Mouse (Mus musculus) testis, adult 2 months (tissue): ENCODE measurements around the gene 1500009C09Rik.

Experiments used
- CTCF ChIP-seq: fragments of 200-500 bp; IDR thresholded peaks from 2 replicates; pipeline ENCODE4 v1.5.1; 2012; ENCODE audit warnings: low read depth, mild to moderate bottlenecking, inconsistent platforms, low read length, moderate library complexity; ENCODE audit not compliant: control insufficient read depth, insufficient read depth, insufficient replicate concordance
- POLR2A ChIP-seq: fragments of 200-500 bp; IDR thresholded peaks from 2 replicates; pipeline ENCODE4 v1.6.1; 2012; ENCODE audit warnings: low read depth, mild to moderate bottlenecking, inconsistent platforms, low read length, moderate library complexity; ENCODE audit not compliant: control insufficient read depth

DNA sequence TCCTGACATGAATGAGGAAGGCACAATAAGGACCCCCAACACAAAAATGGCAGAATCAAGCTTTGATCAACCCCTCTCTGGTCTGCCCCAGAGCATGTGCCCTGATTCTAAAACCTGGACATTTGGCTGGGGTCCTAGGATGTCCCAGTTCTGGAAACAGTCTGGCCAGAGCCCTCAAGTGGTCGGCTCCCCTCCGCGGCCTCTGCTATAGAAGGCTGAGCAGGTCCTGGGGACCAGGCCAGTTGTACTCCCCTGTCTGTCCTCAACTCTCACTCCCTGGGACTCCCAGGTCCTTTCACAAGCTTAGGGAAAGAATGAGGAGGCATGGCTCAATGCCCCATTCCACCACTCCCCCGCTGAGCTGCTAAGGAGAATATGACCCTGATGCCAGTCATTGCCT is 39.0 kb upstream of the 1500009C09Rik start:
- TF ChIP-seq POLR2A (no peak), CTCF (no peak)
